Mouse (Mus musculus) kidney, postnatal 0 days (tissue): ENCODE data around the gene Suz12. TPM values are rescaled to one million over a fixed set of nuclear protein-coding genes. Genes with fewer than 3 reads are reported as not detected.
A peak's percentile ranks its signal among the peaks of the same experiment; 100 is the strongest.

Experiments used
- ATAC-seq: fragments of 200-750 bp; cut with Nextera tagmentation; replicated peaks from 2 replicates; pipeline ENCODE4 v1.8.0; 2017; ENCODE audit warnings: low read depth, moderate number of reproducible peaks, moderate TSS enrichment, moderate library complexity; ENCODE audit not compliant: low FRiP score
- DNase-seq: peaks from one replicate; pipeline ENCODE4 v3.0.0-alpha.2; 2016; ENCODE audit warnings: low spot score
- H3K27ac ChIP-seq: fragments of 300-500 bp; sonication (generic); 2 replicates; pipeline ENCODE4 v1.5.1; 2014; ENCODE audit warnings: mild to moderate bottlenecking
- H3K27me3 ChIP-seq: fragments of 300-500 bp; sonication (generic); 2 replicates; pipeline ENCODE4 v1.6.1; 2014; ENCODE audit warnings: low read length, mixed read lengths; ENCODE audit not compliant: insufficient read depth
- H3K36me3 ChIP-seq: fragments of 300-500 bp; sonication (generic); 2 replicates; pipeline ENCODE4 v1.6.1; 2014; ENCODE audit warnings: low read length, mixed read lengths; ENCODE audit not compliant: insufficient read depth
- H3K4me1 ChIP-seq: fragments of 300-500 bp; sonication (generic); replicated peaks from 2 replicates; pipeline ENCODE4 v1.6.1; 2014; ENCODE audit warnings: antibody characterized with exemption, low read length, mixed read lengths; ENCODE audit not compliant: insufficient read depth
- H3K4me2 ChIP-seq: fragments of 300-500 bp; sonication (generic); 2 replicates; pipeline ENCODE4 v1.6.1; 2014; ENCODE audit warnings: mild to moderate bottlenecking, low read length, moderate library complexity, mixed read lengths
- H3K4me3 ChIP-seq: fragments of 300-500 bp; sonication (generic); replicated peaks from 2 replicates; pipeline ENCODE4 v1.5.1; 2014; ENCODE audit warnings: low read depth, low read length
- H3K9ac ChIP-seq: fragments of 300-500 bp; sonication (generic); 2 replicates; pipeline ENCODE4 v1.6.1; 2014; ENCODE audit warnings: low read depth, low read length
- H3K9me3 ChIP-seq: fragments of 300-500 bp; sonication (generic); replicated peaks from 2 replicates; pipeline ENCODE4 v1.6.1; 2016; ENCODE audit warnings: low read length, inconsistent platforms, mixed read lengths
- CTCF ChIP-seq: IDR thresholded peaks from 2 replicates; pipeline ENCODE4 v1.5.1; 2016; ENCODE audit warnings: antibody characterized with exemption, low read depth, mild to moderate bottlenecking, moderate library complexity
- WGBS: fragments of 180-500 bp; shearing (Covaris S2); extraction: QIAGEN DNeasy Blood & Tissue Kit; methylation state at CpG from one replicate; pipeline ENCODE4 v1.1.7; 2014; 5-methylcytosine and 5-hydroxymethylcytosine counted together
- polyA plus RNA-seq: library from polyadenylated mRNA; unstranded; fragments of >200 nt; fragmentation: Nextera tagmentation; extraction: Ambion mirVana; gene quantifications from 2 replicates; pipeline ENCODE4 v1.2.1, GENCODE M21; 2015

Suz12 gene
- polyA plus RNA-seq, 1 experiment from 2014 or later = 14.5 TPM

- no peak for TF ChIP-seq CTCF
- whole genome bisulfite sequencing = 2% methylated on average over 9 of the region's 9 CpGs
- Histone ChIP-seq H3K9me3 (no peaks in the 10 kb centered on the region), H3K36me3 (peaks cover 12% of the 10 kb centered on the region), H3K4me2 (peak overlapping the region; percentile 69), H3K4me1 (0 out of 2 replicates have a peak, but pooled peaks cover 3% of the 10 kb centered on the region), H3K27ac (no peak overlapping the region), H3K27me3 (no peaks in the 10 kb centered on the region), H3K4me3 (peak overlapping the region; percentile 66), H3K9ac (0 out of 2 replicates have a peak overlapping the region, but pooled peaks have one; percentile 18)
- ATAC-seq (no peak), DNase-seq (no peak)
Measured at GRCm38 (mm10) chr11:79962877-79963183, 30.1 kb upstream of the Suz12 start.

- Histone ChIP-seq H3K4me2 (peak overlapping the region; percentile 69; the same call in 1 of the 2 replicates), H3K9ac (no peak overlapping the region)
- WGBS = 27% methylated on average over 8 of the region's 8 CpGs
Measured at GRCm38 (mm10) chr11:79963212-79963974, 29.5 kb upstream of the Suz12 start.

GRCm38 (mm10) chr11:79965896-79966295 is 27.0 kb upstream of the Suz12 start:
- Histone ChIP-seq H3K27me3 (no peaks in the 10 kb centered on the region), H3K4me1 (0 out of 2 replicates have a peak, but pooled peaks cover 3% of the 10 kb centered on the region), H3K36me3 (no peaks in the 10 kb centered on the region), H3K4me3 (no peak overlapping the region), H3K4me2 (no peak overlapping the region), H3K27ac (no peak overlapping the region), H3K9me3 (no peaks in the 10 kb centered on the region), H3K9ac (no peak overlapping the region)
- DNase-seq (no peak), ATAC-seq (no peak)
- no peak for TF ChIP-seq CTCF
- 30% methylated on average over 8 of the region's 8 CpGs for WGBS

More at GRCm38 (mm10) chr11:79963212-79963974, 29.5 kb upstream of the Suz12 start:
- H3K4me3 ChIP-seq = peak overlapping the region; percentile 4; the same call in 1 of the 2 replicates
- ATAC-seq (no peak), DNase-seq (peak; percentile 36)
- no peak for TF ChIP-seq CTCF
- H3K27ac ChIP-seq = no peak overlapping the region
- H3K4me1 ChIP-seq = 0 out of 2 replicates have a peak, but pooled peaks cover 3% of the 10 kb centered on the region
- H3K27me3 ChIP-seq = no peaks in the 10 kb centered on the region
- no peaks in the 10 kb centered on the region for H3K9me3 ChIP-seq
- H3K36me3 ChIP-seq = peaks cover 7% of the 10 kb centered on the region

GRCm38 (mm10) chr11:79967752-79968151 is 25.2 kb upstream of the Suz12 start:
- TF ChIP-seq CTCF = no peak
- Histone ChIP-seq H3K4me1 (0 out of 2 replicates have a peak, but pooled peaks cover 3% of the 10 kb centered on the region), H3K27me3 (0 out of 2 replicates have a peak, but pooled peaks cover under 1% of the 10 kb centered on the region), H3K4me3 (no peak overlapping the region), H3K4me2 (0 out of 2 replicates have a peak overlapping the region, but pooled peaks have one; percentile 1), H3K36me3 (no peaks in the 10 kb centered on the region), H3K27ac (no peak overlapping the region), H3K9me3 (no peaks in the 10 kb centered on the region), H3K9ac (no peak overlapping the region)
- 52% methylated on average over 10 of the region's 10 CpGs for WGBS
- DNase-seq = peak; percentile 28
- no peak for ATAC-seq

- Histone ChIP-seq H3K36me3 (no peaks in the 10 kb centered on the region), H3K4me3 (peak overlapping the region; percentile 43), H3K9ac (no peak overlapping the region), H3K9me3 (no peaks in the 10 kb centered on the region), H3K4me1 (peaks cover 3% of the 10 kb centered on the region; the same call in 1 of the 2 replicates), H3K27me3 (peaks cover 9% of the 10 kb centered on the region; the same call in 1 of the 2 replicates), H3K4me2 (peak overlapping the region; percentile 67), H3K27ac (no peak overlapping the region)
- WGBS = 15% methylated on average over 8 of the region's 8 CpGs
- TF ChIP-seq CTCF = no peak
- ATAC-seq = no peak
- DNase-seq = no peak
Measured at GRCm38 (mm10) chr11:79973133-79973532, 19.8 kb upstream of the Suz12 start.

- H3K9ac ChIP-seq = peak overlapping the region; percentile 19; the same call in 1 of the 2 replicates
- WGBS = under 1% methylated on average over 41 of the region's 41 CpGs
- DNase-seq (peak; percentile 43), ATAC-seq (no peak)
- peaks cover 9% of the 10 kb centered on the region; the same call in 1 of the 2 replicates for H3K27me3 ChIP-seq
- H3K4me1 ChIP-seq = peaks cover 3% of the 10 kb centered on the region; the same call in 1 of the 2 replicates
- no peaks in the 10 kb centered on the region for H3K9me3 ChIP-seq
- no peaks in the 10 kb centered on the region for H3K36me3 ChIP-seq
- TF ChIP-seq CTCF = no peak
- H3K4me2 ChIP-seq = peak overlapping the region; percentile 67
- H3K27ac ChIP-seq = no peak overlapping the region
- H3K4me3 ChIP-seq = peak overlapping the region; percentile 43
Measured at GRCm38 (mm10) chr11:79973626-79974476, 19.1 kb upstream of the Suz12 start.
